Mouse (Mus musculus) kidney, postnatal 36 days (tissue): ENCODE data around the gene Gkap1.
A peak's percentile ranks its signal among the peaks of the same experiment; 100 is the strongest.

ENCODE experiments used
- DNase-seq, 2 experiments: peaks; one replicate each; pipeline ENCODE4 v3.0.0; 2021 to 2022; ENCODE audit warnings: mixed read lengths in 2 of 2

The Gkap1 gene

DNA sequence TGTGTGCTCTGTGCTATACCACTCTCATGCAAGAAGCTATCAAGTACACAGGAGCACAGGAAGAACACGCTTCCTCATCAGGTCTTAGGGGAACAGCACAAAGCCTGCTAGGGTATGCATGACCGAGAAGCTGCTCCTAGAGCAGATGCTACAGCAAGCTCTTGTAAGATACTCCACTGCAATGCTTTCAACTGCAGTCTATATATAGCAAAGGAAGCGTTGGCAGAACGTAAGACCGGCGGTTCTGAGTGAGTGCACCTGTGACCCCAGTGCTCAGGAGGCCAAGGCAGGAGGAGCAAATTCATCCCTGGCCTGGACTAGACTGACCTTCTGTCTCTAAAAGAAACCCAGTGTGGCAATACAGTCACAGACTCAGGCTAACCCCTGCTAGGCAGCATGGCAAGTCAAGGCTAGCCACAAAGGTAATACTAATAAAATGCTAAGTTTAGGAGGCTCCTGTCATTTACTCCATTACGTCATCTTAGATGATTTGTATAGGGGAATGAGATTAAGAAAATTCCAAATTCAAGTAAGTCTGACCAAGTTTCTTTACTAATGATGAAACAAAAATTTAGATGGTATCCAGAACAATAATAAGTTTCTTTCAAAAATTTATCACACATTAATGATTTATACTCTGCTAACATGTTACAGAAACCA is 77.4 kb downstream of the Gkap1 start:
- DNase-seq: peak; percentile 42 to 58

DNA sequence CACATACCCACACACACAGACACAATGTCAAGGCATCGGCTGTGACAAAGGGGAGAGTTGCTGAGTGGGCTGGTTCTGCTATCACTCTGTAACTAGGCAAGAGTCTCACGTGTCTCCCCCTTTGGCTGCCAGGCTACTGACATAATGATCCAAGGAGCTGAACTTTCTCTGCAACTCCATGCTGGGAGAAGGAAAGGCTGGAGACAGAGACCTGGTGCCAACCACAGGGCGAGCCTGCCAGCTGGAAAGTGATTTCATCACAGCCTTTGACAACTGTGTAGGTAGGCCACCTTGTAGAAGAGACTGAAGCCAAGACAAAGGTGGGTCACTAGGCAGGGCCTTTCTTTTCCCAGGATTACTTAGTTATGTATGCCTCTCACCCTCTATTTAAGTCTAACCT is 78.3 kb downstream of the Gkap1 start:
- DNase-seq: peak; percentile 46 to 61

DNA sequence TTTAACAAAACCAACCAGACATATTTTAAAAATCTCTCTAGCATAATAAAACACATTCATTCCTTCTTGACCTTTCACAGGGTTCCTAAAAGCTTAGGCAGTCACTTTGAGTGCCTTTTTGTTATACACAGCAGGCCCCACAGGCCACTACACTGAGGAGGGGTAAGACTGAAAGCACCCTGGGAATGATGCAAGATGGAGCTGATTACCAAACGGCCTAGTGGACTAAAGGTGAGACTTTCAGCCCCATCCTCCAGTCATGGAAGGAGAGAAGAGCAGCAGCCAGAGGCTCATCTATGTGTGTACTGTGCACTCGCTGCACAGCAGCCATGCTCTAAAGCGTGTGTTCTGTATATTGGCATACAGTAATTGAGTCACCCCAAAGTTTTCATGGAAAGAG is 80.6 kb downstream of the Gkap1 start:
- no peak for DNase-seq

GRCm38 (mm10) chr13:58193221-58193620 is 82.3 kb downstream of the Gkap1 start:
- DNase-seq: no peak

DNA sequence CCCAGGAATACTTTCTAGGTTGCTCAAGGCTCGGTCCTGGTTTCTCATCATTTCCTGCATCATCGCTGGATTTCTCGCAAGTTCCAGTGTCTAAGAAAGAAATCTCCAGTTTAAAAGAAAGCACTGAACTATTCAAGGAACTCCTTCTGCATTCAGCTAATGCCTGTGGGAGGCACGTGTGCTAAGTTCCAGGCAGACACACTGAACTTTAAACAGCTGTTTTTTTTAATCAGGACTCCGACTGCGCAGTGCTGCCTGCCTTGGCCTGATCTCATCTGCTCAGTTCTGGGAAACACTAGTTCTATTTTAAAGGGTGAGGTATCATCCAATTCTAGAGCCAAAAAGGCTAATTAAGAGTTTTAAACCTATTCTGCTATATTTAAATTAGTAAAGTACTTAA is 83.4 kb downstream of the Gkap1 start:
- peak; percentile 34 to 47 for DNase-seq

- no peak for DNase-seq
These were observed 84.0 kb downstream of the Gkap1 start for GRCm38 (mm10) chr13:58191516-58191915.

- no peak for DNase-seq
These were observed 86.0 kb downstream of the Gkap1 start for GRCm38 (mm10) chr13:58189473-58189872.

DNA sequence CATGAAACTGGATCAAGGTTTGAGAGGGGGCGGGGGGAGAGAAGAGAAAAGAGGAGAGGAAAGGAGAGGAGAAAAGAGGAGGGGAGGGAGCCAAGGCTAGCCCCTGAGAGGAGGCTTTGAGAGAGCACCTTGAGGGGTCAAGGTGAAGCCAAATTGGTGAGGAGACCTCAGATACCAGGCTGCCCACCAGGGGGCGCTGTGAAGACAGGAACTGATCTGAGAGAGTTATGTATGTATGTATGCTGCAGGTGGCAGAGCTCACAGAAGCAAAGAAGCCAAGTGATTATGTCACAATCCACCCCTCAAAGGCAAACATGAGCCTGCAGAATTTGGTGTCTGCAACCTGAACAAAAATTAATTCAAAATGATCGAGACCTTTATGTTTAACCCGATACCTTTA is 87.1 kb downstream of the Gkap1 start:
- peak; percentile 87 to 96 for DNase-seq

GRCm38 (mm10) chr13:58187751-58188150 is 87.7 kb downstream of the Gkap1 start:
- no peak for DNase-seq

GRCm38 (mm10) chr13:58186281-58186680 is 89.2 kb downstream of the Gkap1 start:
- no peak for DNase-seq

DNA sequence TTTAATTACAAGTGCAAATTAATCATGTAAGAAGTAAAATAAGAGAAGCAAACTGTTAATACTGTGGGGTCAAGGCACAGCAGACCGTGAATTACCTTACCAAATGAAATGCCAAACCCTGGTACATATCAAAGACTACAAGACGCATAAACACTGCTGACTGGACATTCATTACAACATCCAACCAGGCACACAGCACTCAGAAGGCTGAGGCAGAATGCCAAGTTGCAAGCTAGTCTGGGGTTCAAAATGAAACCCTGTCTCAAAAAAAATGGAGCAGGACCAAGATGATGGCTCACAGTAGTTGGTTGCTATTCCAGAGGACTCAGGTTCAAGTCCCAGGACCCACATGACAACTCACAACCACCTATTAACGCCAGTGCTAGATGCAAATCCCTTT is 91.4 kb downstream of the Gkap1 start:
- peak; percentile 27 to 43 for DNase-seq
